Mouse (Mus musculus) erythroblast, embryonic 14.5 days (primary cell): ENCODE results near the gene Chchd3.

Source experiments
- GATA1 ChIP-seq: IDR thresholded peaks from 2 replicates; pipeline ENCODE4 v1.6.1; 2012; ENCODE audit warnings: low read length, inconsistent platforms, mixed read lengths
- TAL1 ChIP-seq: IDR thresholded peaks from 3 replicates; pipeline ENCODE4 v1.6.1; 2012; ENCODE audit warnings: low read length, inconsistent platforms, mixed read lengths

DNA sequence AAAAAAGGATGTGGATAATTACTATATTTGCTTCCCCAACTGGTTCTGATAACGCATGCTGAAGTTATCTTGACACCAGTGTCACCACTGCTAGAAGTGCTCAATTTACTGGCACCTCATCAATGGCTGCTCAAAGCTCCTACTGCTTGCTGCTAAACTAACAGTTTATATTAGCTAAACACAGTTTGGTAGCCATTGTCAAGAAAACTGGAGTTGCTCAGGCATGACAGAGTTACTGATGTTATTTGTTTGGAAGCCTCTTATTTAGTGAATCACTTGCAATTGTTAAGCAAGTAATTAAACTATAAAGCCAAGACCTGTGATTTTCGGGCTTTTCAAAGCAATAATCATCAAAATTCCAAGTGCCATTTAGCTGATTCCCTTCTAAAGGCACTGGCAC, 123.7 kb downstream of the Chchd3 start:
- no peak for TF ChIP-seq GATA1
- TF ChIP-seq TAL1 = no peak
